ENCODE assay signal across 16 mouse cellular contexts in genomic region chr9:117234726-117235075, GRCm38 (mm10).
"Had no signal": no experiment of that assay in that cellular context is flagged by ENCODE, and none has a peak within 500 bp of the region (broad histone marks: within the 10 kb centered on the region; RNA-seq: fewer than 3 reads in every experiment).

No protein-coding gene starts in this region.

- H3K9ac ChIP-seq: liver, embryonic 15.5 days; midbrain, embryonic 12.5 days; neural tube, embryonic 13.5 days; stomach, embryonic 15.5 days had no signal

- ATAC-seq: intestine, postnatal 0 days; midbrain, embryonic 16.5 days had no signal

- H3K36me3 ChIP-seq: liver, embryonic 15.5 days; midbrain, embryonic 12.5 days; stomach, embryonic 15.5 days had no signal

- H3K4me1 ChIP-seq: limb, embryonic 10.5 days; liver, embryonic 15.5 days; midbrain, embryonic 12.5 days; neural tube, embryonic 13.5 days had no signal

- H3K4me2 ChIP-seq: liver, embryonic 11.5 days; liver, embryonic 15.5 days; midbrain, embryonic 12.5 days; neural tube, embryonic 13.5 days; stomach, embryonic 15.5 days had no signal

- H3K27me3 ChIP-seq: liver, embryonic 15.5 days; midbrain, embryonic 12.5 days; neural tube, embryonic 13.5 days; stomach, embryonic 15.5 days had no signal

- DNase-seq: kidney, adult 8-10 months; kidney, postnatal 10 days; kidney, postnatal 4 days; retina, postnatal 1 day; thymus, adult 2 months; thymus, postnatal 36 days had no signal

- H3K4me3 ChIP-seq: layer of hippocampus, adult 2 months; limb, embryonic 10.5 days; liver, embryonic 15.5 days; midbrain, embryonic 12.5 days; neural tube, embryonic 13.5 days; stomach, embryonic 15.5 days had no signal

- H3K9me3 ChIP-seq: limb, embryonic 10.5 days; liver, embryonic 15.5 days; midbrain, embryonic 12.5 days; neural tube, embryonic 13.5 days; stomach, embryonic 15.5 days had no signal

- H3K27ac ChIP-seq: layer of hippocampus, adult 2 months; limb, embryonic 10.5 days; liver, embryonic 15.5 days; macrophage; midbrain, embryonic 12.5 days; neural tube, embryonic 13.5 days; stomach, embryonic 15.5 days had no signal
